ENCODE assay signal across 16 mouse cellular contexts in genomic region chr9:100465380-100465779, GRCm38 (mm10).
"Had no signal": no experiment of that assay in that cellular context is flagged by ENCODE, and none has a peak within 500 bp of the region (broad histone marks: within the 10 kb centered on the region; RNA-seq: fewer than 3 reads in every experiment).

No protein-coding gene starts in this region.

- H3K27me3 ChIP-seq: lung, embryonic 15.5 days; megakaryocyte, embryonic 14.5 days; midbrain, embryonic 13.5 days; midbrain, embryonic 15.5 days; neural tube, embryonic 12.5 days; stomach, embryonic 15.5 days had no signal

- ATAC-seq: lung, postnatal 0 days; midbrain, embryonic 13.5 days; midbrain, embryonic 15.5 days had no signal

- H3K4me3 ChIP-seq: lung, embryonic 15.5 days; megakaryocyte, embryonic 14.5 days; midbrain, embryonic 13.5 days; midbrain, embryonic 15.5 days; neural tube, embryonic 12.5 days; stomach, embryonic 15.5 days had no signal

- H3K4me2 ChIP-seq: lung, embryonic 15.5 days; midbrain, embryonic 11.5 days; midbrain, embryonic 13.5 days; midbrain, embryonic 15.5 days; neural tube, embryonic 12.5 days; stomach, embryonic 15.5 days had no signal

- H3K9me3 ChIP-seq: lung, embryonic 15.5 days; midbrain, embryonic 13.5 days; midbrain, embryonic 15.5 days; neural tube, embryonic 12.5 days; stomach, embryonic 15.5 days had no signal

- H3K36me3 ChIP-seq: lung, embryonic 15.5 days; midbrain, embryonic 15.5 days; stomach, embryonic 15.5 days had no signal

- H3K27ac ChIP-seq: lung, embryonic 15.5 days; macrophage; midbrain, embryonic 13.5 days; midbrain, embryonic 15.5 days; neural tube, embryonic 12.5 days; stomach, embryonic 15.5 days had no signal

- DNase-seq: lung, adult 2 months; lung, postnatal 14 days; lung, postnatal 36 days; right cerebral cortex, postnatal 14 days; thymus, adult 2 months; thymus, postnatal 25 days; thymus, postnatal 4 days had no signal

- H3K9ac ChIP-seq: lung, embryonic 15.5 days; midbrain, embryonic 13.5 days; midbrain, embryonic 15.5 days; neural tube, embryonic 12.5 days; stomach, embryonic 15.5 days had no signal

- H3K4me1 ChIP-seq: midbrain, embryonic 13.5 days; midbrain, embryonic 15.5 days; neural tube, embryonic 12.5 days; stomach, embryonic 15.5 days had no signal
